Mouse (Mus musculus) brain, embryonic 14.5 days (tissue): ENCODE results near the gene Nkain4.

Experiments used
- CTCF ChIP-seq: fragments of 200-500 bp; IDR thresholded peaks from 2 replicates; pipeline ENCODE4 v1.5.1; 2012; ENCODE audit warnings: inconsistent platforms, mild to moderate bottlenecking, moderate library complexity, borderline replicate concordance; ENCODE audit not compliant: insufficient read depth, insufficient read length; ENCODE audit errors: extremely low read depth
- POLR2A ChIP-seq: fragments of 200-500 bp; IDR thresholded peaks from 2 replicates; pipeline ENCODE4 v1.6.1; 2012; ENCODE audit warnings: mild to moderate bottlenecking, inconsistent platforms, borderline replicate concordance; ENCODE audit not compliant: poor library complexity, insufficient read depth, insufficient read length, severe bottlenecking; ENCODE audit errors: extremely low read depth

GRCm38 (mm10) chr2:180987432-180988030, 33.0 kb upstream of the Nkain4 start:
- TF ChIP-seq POLR2A (no peak), CTCF (no peak)
